Mouse (Mus musculus) hindbrain, embryonic 14.5 days (tissue): ENCODE results near the gene Olfr1239. TPM values are rescaled to one million over a fixed set of nuclear protein-coding genes. Genes with fewer than 3 reads are reported as not detected.

Experiments used
- ATAC-seq: fragments of 200-750 bp; cut with Nextera tagmentation; 2 replicates; pipeline ENCODE4 v1.8.0; 2017; ENCODE audit warnings: moderate number of reproducible peaks, mild to moderate bottlenecking, moderate TSS enrichment, moderate library complexity; ENCODE audit not compliant: low FRiP score
- DNase-seq: peaks from one replicate; pipeline ENCODE4 v3.0.0-alpha.2; 2015; ENCODE audit warnings: low spot score
- H3K27ac ChIP-seq: fragments of 300-500 bp; sonication (generic); 2 replicates; pipeline ENCODE4 v1.5.1; 2014; ENCODE audit warnings: mild to moderate bottlenecking, moderate library complexity
- H3K27me3 ChIP-seq: fragments of 300-500 bp; sonication (generic); 2 replicates; pipeline ENCODE4 v1.6.1; 2014; ENCODE audit warnings: mild to moderate bottlenecking, low read length, mixed read lengths; ENCODE audit not compliant: control insufficient read depth, insufficient read depth
- H3K36me3 ChIP-seq: fragments of 300-500 bp; sonication (generic); replicated peaks from 2 replicates; pipeline ENCODE4 v1.6.1; 2014; ENCODE audit not compliant: control insufficient read depth, insufficient read depth
- H3K4me1 ChIP-seq: fragments of 300-500 bp; sonication (generic); replicated peaks from 2 replicates; pipeline ENCODE4 v1.6.1; 2014; ENCODE audit warnings: antibody characterized with exemption, low read length, mixed read lengths; ENCODE audit not compliant: control insufficient read depth, insufficient read depth
- H3K4me2 ChIP-seq: fragments of 300-500 bp; sonication (generic); replicated peaks from 2 replicates; pipeline ENCODE4 v1.6.1; 2014; ENCODE audit warnings: mild to moderate bottlenecking, moderate library complexity
- H3K4me3 ChIP-seq: fragments of 300-500 bp; sonication (generic); replicated peaks from 2 replicates; pipeline ENCODE4 v1.5.1; 2014; ENCODE audit warnings: mild to moderate bottlenecking, low read length
- H3K9ac ChIP-seq: fragments of 300-500 bp; sonication (generic); 2 replicates; pipeline ENCODE4 v1.6.1; 2014
- H3K9me3 ChIP-seq: fragments of 300-500 bp; sonication (generic); 2 replicates; pipeline ENCODE4 v1.6.1; 2016; ENCODE audit warnings: low read length; ENCODE audit not compliant: control insufficient read depth
- WGBS: fragments of 180-500 bp; shearing (Covaris S2); extraction: QIAGEN DNeasy Blood & Tissue Kit; methylation state at CpG from one replicate; pipeline ENCODE4 v1.1.7; 2014; 5-methylcytosine and 5-hydroxymethylcytosine counted together
- polyA plus RNA-seq: library from polyadenylated mRNA; unstranded; fragments of >200 nt; fragmentation: Nextera tagmentation; extraction: Ambion mirVana; gene quantifications from 2 replicates; pipeline ENCODE4 v1.2.1, GENCODE M21; 2014

The Olfr1239 gene
- not detected in 2 replicates for polyA plus RNA-seq

- Histone ChIP-seq H3K27ac (no peak within 1 kb of the TSS), H3K36me3 (no peaks in the 10 kb centered on the region), H3K4me1 (no peaks in the 10 kb centered on the region), H3K27me3 (no peaks in the 10 kb centered on the region), H3K9ac (no peak within 1 kb of the TSS), H3K4me2 (no peak within 1 kb of the TSS), H3K9me3 (no peaks in the 10 kb centered on the region), H3K4me3 (no peak within 1 kb of the TSS)
- 97% methylated on average over 2 of the region's 2 CpGs for WGBS
- DNase-seq (no peak), ATAC-seq (no peak)
Measured at GRCm38 (mm10) chr2:89420307-89420706, at the start of gene Olfr1239. Gene Olfr1239, minus strand, starts transcription at chr2:89420407.

- no peak for ATAC-seq
- WGBS: 92% methylated on average over 3 of the region's 3 CpGs
- Histone ChIP-seq H3K27ac (no peak within 1 kb of the TSS), H3K27me3 (no peaks in the 10 kb centered on the region), H3K9me3 (no peaks in the 10 kb centered on the region), H3K4me2 (no peak within 1 kb of the TSS), H3K4me1 (no peaks in the 10 kb centered on the region), H3K9ac (no peak within 1 kb of the TSS), H3K36me3 (no peaks in the 10 kb centered on the region), H3K4me3 (no peak within 1 kb of the TSS)
- no peak for DNase-seq
Measured at GRCm38 (mm10) chr2:89442900-89443299, 22.7 kb upstream of the Olfr1239 start, which contains the start of gene Olfr1240. Gene Olfr1240, minus strand, starts transcription at chr2:89443000.

- DNase-seq (no peak), ATAC-seq (no peak)
- Histone ChIP-seq H3K4me2 (no peak overlapping the region), H3K4me3 (no peak overlapping the region), H3K9me3 (no peaks in the 10 kb centered on the region), H3K4me1 (no peaks in the 10 kb centered on the region), H3K27ac (no peak overlapping the region), H3K36me3 (no peaks in the 10 kb centered on the region), H3K9ac (no peak overlapping the region), H3K27me3 (no peaks in the 10 kb centered on the region)
- WGBS: 88% methylated on average over 1 of the region's 1 CpGs
Measured at GRCm38 (mm10) chr2:89414557-89414956, 5.7 kb downstream of the Olfr1239 start.

- Histone ChIP-seq H3K4me3 (no peak within 1 kb of the TSS), H3K4me1 (no peaks in the 10 kb centered on the region), H3K4me2 (no peak within 1 kb of the TSS), H3K9ac (no peak within 1 kb of the TSS), H3K9me3 (no peaks in the 10 kb centered on the region), H3K36me3 (no peaks in the 10 kb centered on the region), H3K27me3 (no peaks in the 10 kb centered on the region), H3K27ac (no peak within 1 kb of the TSS)
- ATAC-seq (no peak), DNase-seq (no peak)
- WGBS: 94% methylated on average over 2 of the region's 2 CpGs
Measured at GRCm38 (mm10) chr2:89409576-89409975, 10.6 kb downstream of the Olfr1239 start, which contains the start of gene Olfr1238. Gene Olfr1238, minus strand, starts transcription at chr2:89409676.

- no peaks in the 10 kb centered on the region for H3K9me3 ChIP-seq
- H3K4me2 ChIP-seq: no peak overlapping the region
- no peak overlapping the region for H3K27ac ChIP-seq
- no peaks in the 10 kb centered on the region for H3K27me3 ChIP-seq
- WGBS: 88% methylated on average over 1 of the region's 1 CpGs
- no peaks in the 10 kb centered on the region for H3K36me3 ChIP-seq
- no peak overlapping the region for H3K9ac ChIP-seq
- no peak overlapping the region for H3K4me3 ChIP-seq
- DNase-seq (no peak), ATAC-seq (no peak)
- H3K4me1 ChIP-seq: no peaks in the 10 kb centered on the region
Measured at GRCm38 (mm10) chr2:89400882-89401281, 19.3 kb downstream of the Olfr1239 start.

Other genes starting within 250 kb of the Olfr1239 start
- not detected in 2 replicates for gene Olfr1225, start 245.7 kb downstream of the Olfr1239 start, polyA plus RNA-seq
- gene Olfr1226, start 220.4 kb downstream of the Olfr1239 start, polyA plus RNA-seq: not detected in 2 replicates
- not detected in 2 replicates for gene Olfr1228, start 166.3 kb downstream of the Olfr1239 start, polyA plus RNA-seq
- gene Olfr1229, start 132.4 kb downstream of the Olfr1239 start, polyA plus RNA-seq: not detected in 2 replicates
- not detected in 2 replicates for gene Olfr1230, start 123.1 kb downstream of the Olfr1239 start, polyA plus RNA-seq
- not detected in 2 replicates for gene Olfr1231, start 113.3 kb downstream of the Olfr1239 start, polyA plus RNA-seq
- not detected in 2 replicates for gene Olfr1232, start 90.7 kb downstream of the Olfr1239 start, polyA plus RNA-seq
- not detected in 2 replicates for gene Olfr1233, start 78.0 kb downstream of the Olfr1239 start, polyA plus RNA-seq
- not detected in 2 replicates for gene Olfr1234, start 55.5 kb downstream of the Olfr1239 start, polyA plus RNA-seq
- gene Olfr1238, start 10.7 kb downstream of the Olfr1239 start, polyA plus RNA-seq: not detected in 2 replicates
- not detected in 2 replicates for gene Olfr1240, start 22.6 kb upstream of the Olfr1239 start, polyA plus RNA-seq
- not detected in 2 replicates for gene Olfr1241, start 66.7 kb upstream of the Olfr1239 start, polyA plus RNA-seq
- gene Olfr1242, start 77.9 kb upstream of the Olfr1239 start, polyA plus RNA-seq: not detected in 2 replicates
- not detected in 2 replicates for gene Olfr1243, start 111.1 kb upstream of the Olfr1239 start, polyA plus RNA-seq
- not detected in 2 replicates for gene Olfr1245, start 158.0 kb upstream of the Olfr1239 start, polyA plus RNA-seq
- not detected in 2 replicates for gene Olfr1246, start 172.8 kb upstream of the Olfr1239 start, polyA plus RNA-seq
- 0.04 TPM in 1 of 2 replicates, not detected in the other for gene Olfr1247, start 193.7 kb upstream of the Olfr1239 start, polyA plus RNA-seq
- gene Olfr1248, start 197.8 kb upstream of the Olfr1239 start, polyA plus RNA-seq: not detected in 2 replicates
- gene Olfr1249, start 214.6 kb upstream of the Olfr1239 start, polyA plus RNA-seq: not detected in 2 replicates
- gene Olfr1250, start 241.1 kb upstream of the Olfr1239 start, polyA plus RNA-seq: not detected in 2 replicates